Mouse (Mus musculus) urinary bladder, postnatal 14 days (tissue): ENCODE results near the gene Hsd17b6.
"Not testable (repeated sequence)": the region's sequence is repeated elsewhere in the genome, so short reads cannot be mapped to it uniquely, and the experiment has no call there.

Source experiments
- DNase-seq: peaks from one replicate; pipeline ENCODE4 v3.0.0; 2021; ENCODE audit warnings: low spot score

The Hsd17b6 gene

GRCm38 (mm10) chr10:128007446-128007845, at the start of gene Hsd17b6:
Gene Hsd17b6 (minus strand): TSS chr10:128007611.
- no peak for DNase-seq

GRCm38 (mm10) chr10:128053001-128053400, 45.6 kb upstream of the Hsd17b6 start:
- no peak for DNase-seq

- not testable (repeated sequence) for DNase-seq
These were observed 44.7 kb upstream of the Hsd17b6 start for GRCm38 (mm10) chr10:128052136-128052535.

GRCm38 (mm10) chr10:128051589-128051988, 44.2 kb upstream of the Hsd17b6 start:
- DNase-seq = no peak

GRCm38 (mm10) chr10:128050355-128050754, 42.9 kb upstream of the Hsd17b6 start:
- DNase-seq = no peak

GRCm38 (mm10) chr10:128049741-128050140, 42.3 kb upstream of the Hsd17b6 start:
- no peak for DNase-seq

GRCm38 (mm10) chr10:128048157-128048556, 40.7 kb upstream of the Hsd17b6 start:
- DNase-seq = no peak

- no peak for DNase-seq
These were observed 35.8 kb upstream of the Hsd17b6 start for GRCm38 (mm10) chr10:128043041-128043835.

- no peak for DNase-seq
These were observed 35.1 kb upstream of the Hsd17b6 start for GRCm38 (mm10) chr10:128042466-128042865.

GRCm38 (mm10) chr10:128041636-128042035, 34.2 kb upstream of the Hsd17b6 start:
- DNase-seq = no peak

- DNase-seq = no peak
These were observed 32.9 kb upstream of the Hsd17b6 start for GRCm38 (mm10) chr10:128040293-128040692.

- no peak for DNase-seq
These were observed 32.4 kb upstream of the Hsd17b6 start for GRCm38 (mm10) chr10:128039858-128040257.

GRCm38 (mm10) chr10:128039167-128039566, 31.8 kb upstream of the Hsd17b6 start:
- no peak for DNase-seq

- no peak for DNase-seq
These were observed 30.5 kb upstream of the Hsd17b6 start for GRCm38 (mm10) chr10:128037921-128038320.

GRCm38 (mm10) chr10:128036746-128037425, 29.5 kb upstream of the Hsd17b6 start:
- DNase-seq = peak; percentile 54

- DNase-seq = no peak
These were observed 23.4 kb upstream of the Hsd17b6 start for GRCm38 (mm10) chr10:128030860-128031259.

GRCm38 (mm10) chr10:128029931-128030330, 22.5 kb upstream of the Hsd17b6 start:
- DNase-seq = no peak

GRCm38 (mm10) chr10:128023496-128023895, 16.1 kb upstream of the Hsd17b6 start:
- no peak for DNase-seq

GRCm38 (mm10) chr10:128022196-128022595, 14.8 kb upstream of the Hsd17b6 start:
- DNase-seq = no peak

GRCm38 (mm10) chr10:128015068-128015934, 7.9 kb upstream of the Hsd17b6 start, which contains the start of gene Prim1:
Gene Prim1 (plus strand): TSS chr10:128015168.
- peak; percentile 82 for DNase-seq

GRCm38 (mm10) chr10:128009735-128010134, 2.3 kb upstream of the Hsd17b6 start:
- DNase-seq = no peak

- peak; percentile 78 for DNase-seq
These were observed 937 bp upstream of the Hsd17b6 start for GRCm38 (mm10) chr10:128008207-128008889.
